Mouse (Mus musculus) liver, embryonic 11.5 days (tissue): Measurements from ENCODE around the gene Lmbr1l. TPM values are rescaled to one million over a fixed set of nuclear protein-coding genes. Genes with fewer than 3 reads are reported as not detected.
"Not testable (repeated sequence)": the region's sequence is repeated elsewhere in the genome, so short reads cannot be mapped to it uniquely, and the experiment has no call there.

Experiments
- ATAC-seq: fragments of 200-750 bp; cut with Nextera tagmentation; replicated peaks from 2 replicates; pipeline ENCODE4 v1.8.0; 2017; ENCODE audit warnings: moderate number of reproducible peaks, mild to moderate bottlenecking, moderate TSS enrichment, moderate library complexity; ENCODE audit not compliant: low FRiP score
- DNase-seq: peaks from one replicate; pipeline ENCODE4 v3.0.0-alpha.2; 2017; ENCODE audit warnings: low spot score
- H3K27ac ChIP-seq: fragments of 300-500 bp; sonication (generic); 2 replicates; pipeline ENCODE4 v1.5.1; 2014; ENCODE audit warnings: mild to moderate bottlenecking, low read depth, low read length, control low read depth
- H3K27me3 ChIP-seq: fragments of 300-500 bp; sonication (generic); replicated peaks from 2 replicates; pipeline ENCODE4 v1.6.1; 2014; ENCODE audit warnings: low read length, mixed read lengths; ENCODE audit not compliant: control insufficient read depth, insufficient read depth
- H3K36me3 ChIP-seq: fragments of 300-500 bp; sonication (generic); 2 replicates; pipeline ENCODE4 v1.6.1; 2014; ENCODE audit warnings: mild to moderate bottlenecking, low read length, moderate library complexity, mixed read lengths; ENCODE audit not compliant: control insufficient read depth, insufficient read depth
- H3K4me1 ChIP-seq: fragments of 300-500 bp; sonication (generic); replicated peaks from 2 replicates; pipeline ENCODE4 v1.6.1; 2014; ENCODE audit warnings: low read length, mixed read lengths; ENCODE audit not compliant: control insufficient read depth, insufficient read depth
- H3K4me2 ChIP-seq: fragments of 300-500 bp; sonication (generic); 2 replicates; pipeline ENCODE4 v1.6.1; 2014; ENCODE audit warnings: mild to moderate bottlenecking, control low read depth, moderate library complexity
- H3K4me3 ChIP-seq: fragments of 300-500 bp; sonication (generic); 2 replicates; pipeline ENCODE4 v1.5.1; 2014; ENCODE audit warnings: low read depth, low read length, control low read depth
- H3K9ac ChIP-seq: fragments of 300-500 bp; sonication (generic); 2 replicates; pipeline ENCODE4 v1.6.1; 2014; ENCODE audit warnings: low read depth, low read length, control low read depth
- H3K9me3 ChIP-seq: fragments of 300-500 bp; sonication (generic); 2 replicates; pipeline ENCODE4 v1.6.1; 2016; ENCODE audit warnings: low read length, inconsistent platforms, mixed read lengths; ENCODE audit not compliant: control insufficient read depth
- WGBS: fragments of 180-500 bp; shearing (Covaris S2); extraction: QIAGEN DNeasy Blood & Tissue Kit; methylation state at CpG from one replicate; pipeline ENCODE4 v1.1.7; 2014; 5-methylcytosine and 5-hydroxymethylcytosine counted together
- polyA plus RNA-seq: library from polyadenylated mRNA; unstranded; fragments of >200 nt; fragmentation: Nextera tagmentation; extraction: Ambion mirVana; gene quantifications from 2 replicates; pipeline ENCODE4 v1.2.1, GENCODE M21; 2014

Lmbr1l gene
- polyA plus RNA-seq, 1 experiment from 2014 or later: 2.8 TPM

DNA sequence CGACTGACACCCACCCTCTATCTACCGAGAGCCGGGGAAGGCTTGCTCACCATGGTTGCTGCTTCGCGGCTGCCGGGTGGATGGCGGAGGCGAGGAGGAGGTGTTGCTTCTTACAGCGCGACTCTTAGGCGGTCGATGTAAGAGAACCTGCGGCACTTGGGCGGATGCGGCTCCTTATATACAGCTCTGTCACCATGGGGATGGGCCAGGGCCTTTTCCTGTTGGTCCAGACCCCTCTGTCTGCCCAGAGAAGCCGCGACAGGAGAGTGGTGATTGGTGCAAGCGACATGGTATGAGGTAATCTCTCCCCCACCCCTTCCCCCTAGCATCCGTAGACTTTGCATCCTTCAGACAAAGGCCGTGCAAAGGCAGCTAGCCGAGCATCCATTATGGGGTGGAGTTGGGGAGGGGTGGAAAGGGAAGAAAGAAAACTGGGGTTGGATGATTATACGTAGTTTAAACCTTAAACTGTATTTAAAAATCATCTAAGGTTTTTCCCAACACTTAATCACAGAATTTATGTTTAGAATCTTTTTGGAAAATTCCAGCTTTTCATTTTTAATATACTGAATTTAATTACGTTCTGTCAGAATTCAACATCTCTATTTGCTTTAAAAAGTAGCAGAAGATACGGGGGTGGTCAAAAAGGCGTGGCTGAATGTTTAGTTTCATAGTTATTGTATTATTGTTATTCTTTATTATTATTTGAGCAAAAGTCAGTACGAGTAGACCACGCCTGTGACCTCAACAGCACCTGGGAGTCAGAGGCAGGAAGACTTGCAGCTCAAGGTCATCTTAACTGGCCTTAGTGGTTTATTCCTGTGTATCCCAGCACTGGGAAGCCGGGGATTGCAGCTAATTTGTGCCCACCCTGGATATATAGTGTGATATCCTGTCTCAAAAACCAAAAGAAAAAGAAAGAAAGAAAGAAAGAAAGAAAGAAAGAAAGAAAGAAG, 35.6 kb upstream of the Lmbr1l start, which contains the start of the genes Gm49450 and Tuba1a:
TSS of gene Gm49450 (minus strand) at position 151 of the 956 bp plus-strand sequence.
TSS of gene Tuba1a (minus strand) at position 303 of the 956 bp plus-strand sequence.
- Histone ChIP-seq H3K9ac (peak within 1 kb of the TSS; percentile 58), H3K4me3 (peak within 1 kb of the TSS; percentile 78), H3K4me1 (peaks cover 5% of the 10 kb centered on the region; the same call in 1 of the 2 replicates), H3K36me3 (no peaks in the 10 kb centered on the region), H3K4me2 (peak within 1 kb of the TSS; percentile 61), H3K9me3 (no peaks in the 10 kb centered on the region), H3K27me3 (no peaks in the 10 kb centered on the region), H3K27ac (peak within 1 kb of the TSS; percentile 86)
- WGBS: 11% methylated on average over 28 of the region's 28 CpGs
- peak; percentile 89 for ATAC-seq
- DNase-seq: no peak

DNA sequence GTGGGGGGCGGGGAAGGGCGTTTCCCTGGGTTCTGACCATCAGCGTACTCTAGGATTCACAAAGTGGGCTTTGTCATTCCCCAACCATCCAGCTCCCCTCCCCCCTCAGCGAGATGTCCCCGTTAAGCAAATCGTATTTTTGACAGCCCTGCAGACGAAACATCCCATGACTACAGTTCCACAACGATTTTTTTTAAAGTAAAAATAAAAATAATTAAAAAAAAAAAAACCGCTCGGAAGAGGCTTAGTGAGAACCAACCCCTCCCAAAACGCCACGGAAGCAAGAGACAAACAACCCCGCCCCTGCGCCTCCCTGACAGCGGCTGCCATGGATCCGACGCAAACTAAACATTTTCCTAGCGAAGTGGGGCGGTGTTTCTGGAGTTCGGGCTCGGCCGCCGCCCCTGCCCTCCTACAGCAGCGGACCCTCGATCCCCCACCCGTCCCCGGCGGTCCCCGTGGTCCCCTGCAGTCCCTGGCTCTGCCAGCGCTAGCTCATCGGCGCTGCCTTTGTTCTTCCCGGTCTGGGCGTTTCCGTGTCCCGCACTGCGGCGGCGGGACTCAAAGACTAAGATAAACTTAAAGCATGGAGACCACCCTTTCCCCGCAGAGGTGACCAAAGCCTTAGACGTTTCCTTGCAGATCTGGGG, 34.8 kb upstream of the Lmbr1l start:
- Histone ChIP-seq H3K27me3 (no peaks in the 10 kb centered on the region), H3K4me3 (peak overlapping the region; percentile 78), H3K4me1 (peaks cover 5% of the 10 kb centered on the region; the same call in 1 of the 2 replicates), H3K4me2 (peak overlapping the region; percentile 61), H3K9ac (peak overlapping the region; percentile 58), H3K27ac (peak overlapping the region; percentile 86), H3K36me3 (no peaks in the 10 kb centered on the region), H3K9me3 (no peaks in the 10 kb centered on the region)
- DNase-seq: peak; percentile 87
- WGBS: under 1% methylated on average over 41 of the region's 41 CpGs
- peak; percentile 72 for ATAC-seq

GRCm38 (mm10) chr15:98952063-98952455, 34.0 kb upstream of the Lmbr1l start:
- WGBS: 45% methylated on average over 5 of the region's 5 CpGs
- Histone ChIP-seq H3K4me3 (peak overlapping the region; percentile 78), H3K36me3 (no peaks in the 10 kb centered on the region), H3K4me2 (peak overlapping the region; percentile 61), H3K27me3 (no peaks in the 10 kb centered on the region), H3K4me1 (peaks cover 5% of the 10 kb centered on the region; the same call in 1 of the 2 replicates), H3K9me3 (no peaks in the 10 kb centered on the region), H3K9ac (peak overlapping the region; percentile 51), H3K27ac (no peak overlapping the region)
- DNase-seq (no peak), ATAC-seq (no peak)

DNA sequence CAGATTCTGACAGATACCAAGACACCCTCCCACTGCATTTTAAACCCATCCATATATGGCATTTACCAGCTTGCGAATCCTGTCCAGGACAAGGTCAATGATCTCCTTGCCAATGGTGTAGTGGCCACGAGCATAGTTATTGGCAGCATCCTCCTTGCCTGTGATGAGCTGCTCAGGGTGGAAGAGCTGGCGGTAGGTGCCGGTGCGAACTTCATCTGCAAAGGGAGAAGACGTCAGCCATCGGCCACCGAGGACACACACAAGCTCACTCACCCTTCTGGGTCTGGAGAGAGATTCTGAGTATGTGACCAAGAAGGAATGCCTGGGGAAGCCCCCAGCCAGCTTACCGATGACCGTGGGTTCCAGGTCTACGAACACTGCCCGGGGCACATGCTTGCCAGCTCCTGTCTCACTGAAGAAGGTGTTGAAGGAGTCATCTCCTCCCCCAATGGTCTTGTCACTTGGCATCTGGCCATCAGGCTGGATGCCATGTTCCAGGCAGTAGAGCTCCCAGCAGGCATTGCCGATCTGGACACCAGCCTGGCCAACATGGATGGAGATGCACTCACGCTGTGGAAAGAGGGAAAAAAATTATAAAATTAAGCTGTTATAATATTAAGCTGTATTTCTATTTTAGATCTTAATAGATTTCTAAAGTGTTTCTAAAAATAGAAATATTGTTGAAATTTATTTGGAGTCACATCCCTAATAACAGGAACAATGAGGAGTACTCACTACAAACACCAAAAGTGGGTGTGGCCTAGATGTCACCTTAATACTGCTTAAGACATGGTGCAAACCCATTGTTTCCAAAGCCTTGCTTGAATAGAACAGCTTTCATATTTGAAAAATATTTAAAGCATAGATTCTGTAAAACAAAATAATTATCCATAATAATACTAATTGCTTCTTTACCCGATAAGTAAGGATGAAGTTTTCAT, 33.4 kb upstream of the Lmbr1l start:
- H3K9ac ChIP-seq, H3K4me1 ChIP-seq, H3K9me3 ChIP-seq, H3K27ac ChIP-seq, H3K27me3 ChIP-seq, ATAC-seq, DNase-seq, H3K36me3 ChIP-seq: not testable (repeated sequence)
- peak overlapping the region; percentile 61 for H3K4me2 ChIP-seq
- 94% methylated on average over 11 of the region's 15 CpGs for WGBS
- peak overlapping the region; percentile 78 for H3K4me3 ChIP-seq

GRCm38 (mm10) chr15:98949607-98949892, 31.5 kb upstream of the Lmbr1l start:
- ATAC-seq (no peak), DNase-seq (no peak)
- Histone ChIP-seq H3K4me1 (peaks cover 5% of the 10 kb centered on the region; the same call in 1 of the 2 replicates), H3K4me2 (no peak overlapping the region), H3K4me3 (no peak overlapping the region), H3K27me3 (no peaks in the 10 kb centered on the region), H3K9me3 (no peaks in the 10 kb centered on the region), H3K36me3 (no peaks in the 10 kb centered on the region), H3K27ac (no peak overlapping the region), H3K9ac (no peak overlapping the region)
- WGBS: 76% methylated on average over 3 of the region's 3 CpGs

- Histone ChIP-seq H3K36me3 (no peaks in the 10 kb centered on the region), H3K27ac (no peak overlapping the region), H3K4me2 (no peak overlapping the region), H3K9me3 (no peaks in the 10 kb centered on the region), H3K9ac (no peak overlapping the region), H3K4me1 (peaks cover 5% of the 10 kb centered on the region; the same call in 1 of the 2 replicates), H3K27me3 (no peaks in the 10 kb centered on the region), H3K4me3 (no peak overlapping the region)
- no peak for ATAC-seq
- WGBS: 77% methylated on average over 6 of the region's 6 CpGs
- DNase-seq: no peak
These were observed 31.0 kb upstream of the Lmbr1l start for GRCm38 (mm10) chr15:98948857-98949606.

- Histone ChIP-seq H3K4me1 (peaks cover 5% of the 10 kb centered on the region; the same call in 1 of the 2 replicates), H3K4me2 (no peak overlapping the region), H3K27ac (no peak overlapping the region), H3K9ac (no peak overlapping the region), H3K27me3 (no peaks in the 10 kb centered on the region), H3K4me3 (no peak overlapping the region), H3K36me3 (no peaks in the 10 kb centered on the region), H3K9me3 (no peaks in the 10 kb centered on the region)
- DNase-seq (no peak), ATAC-seq (no peak)
These were observed 30.4 kb upstream of the Lmbr1l start for GRCm38 (mm10) chr15:98948382-98948781.
